Mouse (Mus musculus) stomach, embryonic 14.5 days (tissue): Measurements from ENCODE around the gene Rer1. TPM values are rescaled to one million over a fixed set of nuclear protein-coding genes. Genes with fewer than 3 reads are reported as not detected.
A peak's percentile ranks its signal among the peaks of the same experiment; 100 is the strongest.

ENCODE experiments used
- ATAC-seq: fragments of 200-750 bp; cut with Nextera tagmentation; 2 replicates; pipeline ENCODE4 v1.8.0; 2017; ENCODE audit warnings: low read depth, moderate TSS enrichment; ENCODE audit not compliant: insufficient number of reproducible peaks, insufficient read depth, low FRiP score
- H3K27ac ChIP-seq: fragments of 300-500 bp; sonication (generic); 2 replicates; pipeline ENCODE4 v1.5.1; 2014; ENCODE audit warnings: mild to moderate bottlenecking, low read length, moderate library complexity, mixed read lengths
- H3K27me3 ChIP-seq: fragments of 300-500 bp; sonication (generic); 2 replicates; pipeline ENCODE4 v1.6.1; 2014; ENCODE audit warnings: low read length, control low read depth, mixed read lengths; ENCODE audit not compliant: control insufficient read depth, insufficient read depth
- H3K36me3 ChIP-seq: fragments of 300-500 bp; sonication (generic); 2 replicates; pipeline ENCODE4 v1.6.1; 2014; ENCODE audit warnings: mild to moderate bottlenecking, control low read depth, low read length, moderate library complexity, mixed read lengths; ENCODE audit not compliant: control insufficient read depth, insufficient read depth
- H3K4me1 ChIP-seq: fragments of 300-500 bp; sonication (generic); 2 replicates; pipeline ENCODE4 v1.6.1; 2014; ENCODE audit warnings: low read length, control low read depth, mixed read lengths; ENCODE audit not compliant: control insufficient read depth, insufficient read depth
- H3K4me2 ChIP-seq: fragments of 300-500 bp; sonication (generic); replicated peaks from 2 replicates; pipeline ENCODE4 v1.6.1; 2014; ENCODE audit warnings: low read depth, low read length, control low read depth
- H3K4me3 ChIP-seq: fragments of 300-500 bp; sonication (generic); 2 replicates; pipeline ENCODE4 v1.5.1; 2014; ENCODE audit warnings: low read depth, low read length, control low read depth
- H3K9ac ChIP-seq: fragments of 300-500 bp; sonication (generic); replicated peaks from 2 replicates; pipeline ENCODE4 v1.6.1; 2014; ENCODE audit warnings: low read depth, mild to moderate bottlenecking, control low read depth, low read length, moderate library complexity, mixed read lengths
- H3K9me3 ChIP-seq: fragments of 300-500 bp; sonication (generic); 2 replicates; pipeline ENCODE4 v1.6.1; 2016; ENCODE audit warnings: low read depth, low read length, control low read depth; ENCODE audit not compliant: control insufficient read depth
- WGBS: fragments of 180-500 bp; shearing (Covaris S2); extraction: QIAGEN DNeasy Blood & Tissue Kit; methylation state at CpG from one replicate; pipeline ENCODE4 v1.1.7; 2014; 5-methylcytosine and 5-hydroxymethylcytosine counted together
- polyA plus RNA-seq: library from polyadenylated mRNA; unstranded; fragments of >200 nt; fragmentation: Nextera tagmentation; extraction: Ambion mirVana; gene quantifications from 2 replicates; pipeline ENCODE4 v1.2.1, GENCODE M21; 2014

Gene Rer1
- polyA plus RNA-seq, 1 experiment from 2014 or later, result 174 TPM

- Histone ChIP-seq H3K4me3 (no peak overlapping the region), H3K27ac (peak overlapping the region; percentile 96), H3K9me3 (no peaks in the 10 kb centered on the region), H3K9ac (no peak overlapping the region), H3K27me3 (no peaks in the 10 kb centered on the region), H3K36me3 (peaks cover 16% of the 10 kb centered on the region), H3K4me2 (peak overlapping the region; percentile 44; the same call in 1 of the 2 replicates), H3K4me1 (peaks cover 7% of the 10 kb centered on the region)
- no peak for ATAC-seq
- WGBS, result 63% methylated on average over 2 of the region's 2 CpGs
Measured at GRCm38 (mm10) chr4:155064474-155064873, 21.7 kb downstream of the Rer1 start.

- Histone ChIP-seq H3K4me2 (peak overlapping the region; percentile 44), H3K4me1 (peaks cover 7% of the 10 kb centered on the region), H3K4me3 (peak overlapping the region; percentile 22), H3K36me3 (peaks cover 10% of the 10 kb centered on the region), H3K9me3 (no peaks in the 10 kb centered on the region), H3K27ac (peak overlapping the region; percentile 96), H3K9ac (peak overlapping the region; percentile 42; the same call in 1 of the 2 replicates), H3K27me3 (no peaks in the 10 kb centered on the region)
- WGBS, result 30% methylated on average over 3 of the region's 3 CpGs
- ATAC-seq, result peak; percentile 81
Measured at GRCm38 (mm10) chr4:155063895-155064294, 22.3 kb downstream of the Rer1 start.

- no peaks in the 10 kb centered on the region for H3K27me3 ChIP-seq
- H3K4me1 ChIP-seq, result no peaks in the 10 kb centered on the region
- ATAC-seq, result peak; percentile 64; the same call in 1 of the 2 replicates
- WGBS, result 39% methylated on average over 10 of the region's 10 CpGs
- no peaks in the 10 kb centered on the region for H3K36me3 ChIP-seq
- H3K4me2 ChIP-seq, result no peak overlapping the region
- H3K9ac ChIP-seq, result no peak overlapping the region
- H3K9me3 ChIP-seq, result no peaks in the 10 kb centered on the region
- H3K27ac ChIP-seq, result peak overlapping the region; percentile 68; the same call in 1 of the 2 replicates
- no peak overlapping the region for H3K4me3 ChIP-seq
Measured at GRCm38 (mm10) chr4:155058325-155058724, 27.9 kb downstream of the Rer1 start.

- Histone ChIP-seq H3K36me3 (no peaks in the 10 kb centered on the region), H3K27ac (peak within 1 kb of the TSS; percentile 58; the same call in 1 of the 2 replicates), H3K27me3 (no peaks in the 10 kb centered on the region), H3K4me2 (0 out of 2 replicates have a peak within 1 kb of the TSS, but pooled peaks have one; percentile 12), H3K4me1 (no peaks in the 10 kb centered on the region), H3K4me3 (no peak within 1 kb of the TSS), H3K9me3 (no peaks in the 10 kb centered on the region), H3K9ac (no peak within 1 kb of the TSS)
- 63% methylated on average over 10 of the region's 10 CpGs for WGBS
- no peak for ATAC-seq
Measured at GRCm38 (mm10) chr4:155056724-155057123, 29.5 kb downstream of the Rer1 start, which contains the start of gene Plch2. Gene Plch2 (minus strand): TSS chr4:155056784.

- Histone ChIP-seq H3K9ac (no peak overlapping the region), H3K4me1 (no peaks in the 10 kb centered on the region), H3K36me3 (no peaks in the 10 kb centered on the region), H3K4me3 (no peak overlapping the region), H3K9me3 (no peaks in the 10 kb centered on the region), H3K27ac (no peak overlapping the region), H3K27me3 (no peaks in the 10 kb centered on the region), H3K4me2 (no peak overlapping the region)
- WGBS, result 71% methylated on average over 7 of the region's 7 CpGs
- no peak for ATAC-seq
Measured at GRCm38 (mm10) chr4:155050116-155050515, 36.1 kb downstream of the Rer1 start.

GRCm38 (mm10) chr4:155046636-155047035 is 39.5 kb downstream of the Rer1 start:
- H3K4me2 ChIP-seq, result no peak overlapping the region
- no peak overlapping the region for H3K9ac ChIP-seq
- no peak overlapping the region for H3K4me3 ChIP-seq
- WGBS, result 76% methylated on average over 14 of the region's 14 CpGs
- no peak for ATAC-seq
- no peaks in the 10 kb centered on the region for H3K36me3 ChIP-seq
- H3K4me1 ChIP-seq, result no peaks in the 10 kb centered on the region
- no peaks in the 10 kb centered on the region for H3K9me3 ChIP-seq
- H3K27ac ChIP-seq, result no peak overlapping the region
- peaks cover 23% of the 10 kb centered on the region for H3K27me3 ChIP-seq

GRCm38 (mm10) chr4:155043289-155043625 is 42.9 kb downstream of the Rer1 start:
- ATAC-seq, result no peak
- Histone ChIP-seq H3K27me3 (peaks cover 28% of the 10 kb centered on the region), H3K9ac (no peak overlapping the region), H3K27ac (no peak overlapping the region), H3K4me1 (no peaks in the 10 kb centered on the region), H3K4me3 (peak overlapping the region; percentile 29), H3K9me3 (no peaks in the 10 kb centered on the region), H3K36me3 (no peaks in the 10 kb centered on the region), H3K4me2 (peak overlapping the region; percentile 59)
- WGBS, result 2% methylated on average over 19 of the region's 25 CpGs

GRCm38 (mm10) chr4:155042606-155043288 is 43.4 kb downstream of the Rer1 start:
- 5% methylated on average over 65 of the region's 65 CpGs for WGBS
- ATAC-seq, result no peak

GRCm38 (mm10) chr4:155040696-155041095 is 45.5 kb downstream of the Rer1 start:
- no peak for ATAC-seq
- Histone ChIP-seq H3K4me1 (no peaks in the 10 kb centered on the region), H3K9ac (no peak overlapping the region), H3K27ac (no peak overlapping the region), H3K4me2 (no peak overlapping the region), H3K36me3 (no peaks in the 10 kb centered on the region), H3K27me3 (peaks cover 28% of the 10 kb centered on the region), H3K9me3 (no peaks in the 10 kb centered on the region), H3K4me3 (no peak overlapping the region)
- 72% methylated on average over 6 of the region's 6 CpGs for WGBS

More at GRCm38 (mm10) chr4:155042606-155043288, 43.4 kb downstream of the Rer1 start:
- Histone ChIP-seq H3K4me1 (no peaks in the 10 kb centered on the region), H3K9me3 (no peaks in the 10 kb centered on the region), H3K27ac (no peak overlapping the region), H3K9ac (no peak overlapping the region), H3K4me3 (peak overlapping the region; percentile 29), H3K27me3 (peaks cover 28% of the 10 kb centered on the region), H3K36me3 (no peaks in the 10 kb centered on the region), H3K4me2 (peak overlapping the region; percentile 59)
